Mouse (Mus musculus) megakaryocyte, embryonic 14.5 days (primary cell): ENCODE results near the gene Macrod1.

Experiments used
- FLI1 ChIP-seq: IDR thresholded peaks from 2 replicates; pipeline ENCODE4 v1.6.1; 2012; ENCODE audit warnings: low read length, inconsistent platforms, mixed read lengths
- GATA1 ChIP-seq: IDR thresholded peaks from 3 replicates; pipeline ENCODE4 v1.6.1; 2012; ENCODE audit warnings: mixed read lengths, low read length, inconsistent platforms, borderline replicate concordance

DNA sequence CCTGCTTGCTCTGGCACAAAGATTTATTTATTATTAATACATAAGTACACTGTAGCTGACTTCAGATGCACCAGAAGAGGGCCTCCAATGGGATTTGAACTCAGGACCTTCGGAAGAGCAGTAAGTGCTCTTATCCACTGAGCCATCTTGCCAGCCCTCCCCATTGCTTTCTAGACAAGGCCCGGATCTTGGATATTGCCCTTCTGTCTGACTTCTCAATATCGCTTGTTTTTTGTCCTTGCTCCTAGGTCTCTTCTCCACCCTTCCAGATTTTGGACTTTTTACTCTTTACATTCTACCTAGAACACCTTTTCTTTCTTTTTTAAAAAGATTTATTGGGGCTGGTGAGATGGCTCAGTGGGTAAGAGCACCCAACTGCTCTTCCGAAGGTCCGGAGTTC, 162.1 kb downstream of the Macrod1 start:
- no peak for TF ChIP-seq GATA1
- no peak for TF ChIP-seq FLI1
